Mouse (Mus musculus) A20 (cell line): ENCODE measurements around the gene Psors1c2.
A peak's percentile ranks its signal among the peaks of the same experiment; 100 is the strongest.

ENCODE experiments used
- DNase-seq: peaks from one replicate; pipeline ENCODE4 v3.0.0-alpha.2; 2011; ENCODE audit warnings: low read depth, low spot score

Gene Psors1c2

DNA sequence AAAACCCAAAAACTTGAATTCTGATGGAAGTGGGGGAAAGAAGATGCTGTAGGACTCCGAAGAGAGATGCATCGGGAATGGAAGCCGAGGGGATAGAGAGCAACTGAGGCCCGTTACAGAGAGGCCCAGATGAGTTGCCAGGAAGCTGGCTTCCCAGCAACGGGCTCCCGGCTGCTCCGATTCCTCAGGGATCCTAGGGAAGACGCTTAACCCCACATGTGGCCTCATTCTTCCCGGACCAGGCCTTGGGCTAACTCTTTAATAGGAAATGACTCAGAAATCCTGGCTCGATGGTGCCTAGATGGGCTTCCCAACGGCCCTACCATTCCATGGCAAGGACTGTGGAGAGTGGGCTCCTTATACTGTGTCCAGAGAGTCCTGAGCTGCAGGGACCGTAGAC is 15.5 kb upstream of the Psors1c2 start:
- no peak for DNase-seq

DNA sequence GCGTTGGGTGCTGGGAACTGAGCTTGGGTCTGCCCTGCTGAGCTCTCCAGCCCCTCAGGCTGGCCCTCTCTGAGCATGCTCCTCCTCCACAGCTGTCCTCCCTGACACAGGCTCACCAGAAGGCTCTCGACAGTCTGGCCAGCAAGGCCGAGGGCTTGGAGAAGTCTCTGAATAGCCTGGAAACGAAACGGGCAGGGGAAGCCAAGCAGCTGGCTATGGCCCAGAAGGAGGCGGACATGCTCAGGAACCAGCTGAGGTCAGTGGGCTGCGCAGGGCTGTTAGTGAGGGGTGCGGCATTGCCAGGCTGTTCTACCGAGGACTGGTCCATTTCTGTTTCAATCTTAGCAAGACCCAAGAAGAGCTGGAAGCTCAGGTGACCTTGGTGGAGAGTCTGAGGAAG is 8.6 kb upstream of the Psors1c2 start:
- no peak for DNase-seq

DNA sequence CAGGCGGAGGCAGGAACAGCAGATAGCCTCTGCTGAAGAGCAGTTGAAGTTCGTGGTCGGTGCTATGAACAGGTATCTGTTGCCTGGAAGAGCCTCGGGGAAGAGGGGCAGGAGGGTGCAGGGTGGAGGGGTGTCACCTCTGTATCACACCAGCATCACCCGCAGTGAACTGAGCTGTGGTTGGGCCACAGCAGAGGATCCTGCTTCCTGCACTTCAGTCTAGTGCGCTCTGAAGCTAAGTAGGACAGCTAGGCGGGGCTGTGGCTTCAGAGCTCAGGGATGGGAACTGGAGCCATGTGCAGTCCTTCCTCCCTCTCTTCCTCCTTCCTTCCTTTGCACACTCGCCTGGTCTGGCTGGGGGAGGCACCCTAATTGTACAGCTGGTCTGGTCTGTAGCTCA is 6.4 kb upstream of the Psors1c2 start:
- DNase-seq = no peak

DNA sequence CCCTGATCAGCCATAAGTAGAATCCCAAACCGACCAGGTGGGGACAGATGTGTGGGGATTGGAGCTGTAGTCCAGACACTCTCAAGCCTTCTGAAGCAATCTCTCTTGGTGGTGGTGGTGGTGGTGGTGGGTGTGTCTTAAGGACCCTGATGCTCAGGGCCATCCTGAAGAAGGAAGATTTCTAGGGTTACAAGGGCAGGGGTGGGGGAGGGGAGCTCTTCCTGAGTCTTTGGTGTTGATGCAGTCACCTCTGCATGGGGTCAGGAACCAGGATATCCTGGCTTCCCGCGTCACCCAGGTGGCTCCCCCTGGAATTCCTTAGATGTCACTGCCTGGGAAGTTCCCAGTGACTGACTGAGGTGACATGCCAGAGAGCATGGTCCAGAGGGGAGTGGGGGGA is 641 bp upstream of the Psors1c2 start:
- no peak for DNase-seq

DNA sequence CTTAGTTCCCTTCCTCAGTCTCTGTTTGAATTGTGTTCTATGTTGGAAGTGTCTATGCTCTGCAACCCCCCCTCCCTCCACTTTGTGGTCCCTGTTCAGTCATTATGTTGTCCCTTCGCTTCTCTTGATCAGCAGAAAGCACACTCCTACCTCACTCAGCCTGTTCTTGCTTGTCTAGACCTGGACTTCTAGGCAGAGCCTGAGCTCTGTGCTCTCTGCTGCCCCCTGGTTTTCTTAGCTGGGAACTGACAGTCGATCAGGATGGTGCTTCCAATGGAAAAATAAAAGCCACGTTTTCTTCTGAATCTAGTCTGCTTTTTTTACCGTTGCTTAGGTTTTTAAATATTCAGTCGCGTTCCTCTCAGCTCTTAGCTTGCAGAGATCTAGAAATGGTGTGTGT is 1.3 kb downstream of the Psors1c2 start:
- DNase-seq = peak; percentile 61

DNA sequence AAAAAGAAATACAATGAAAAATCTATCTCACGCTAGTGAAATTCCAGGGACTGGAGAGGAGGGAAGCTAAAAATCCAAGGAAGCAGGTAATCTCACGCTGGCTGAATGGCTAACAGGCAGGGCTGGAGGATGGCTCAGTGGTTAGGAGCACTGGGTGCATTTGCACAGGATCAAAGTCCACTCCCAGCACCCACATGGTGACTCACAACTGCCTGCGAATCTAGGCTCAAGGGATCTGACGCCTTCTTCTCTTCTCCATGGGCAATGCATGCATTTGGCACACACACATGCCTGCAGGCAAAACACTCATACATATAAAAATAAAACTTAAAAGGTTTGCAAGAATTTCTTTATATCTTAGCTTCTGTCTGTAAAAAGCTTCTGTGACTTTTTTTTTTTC is 4.4 kb downstream of the Psors1c2 start:
- DNase-seq = no peak

DNA sequence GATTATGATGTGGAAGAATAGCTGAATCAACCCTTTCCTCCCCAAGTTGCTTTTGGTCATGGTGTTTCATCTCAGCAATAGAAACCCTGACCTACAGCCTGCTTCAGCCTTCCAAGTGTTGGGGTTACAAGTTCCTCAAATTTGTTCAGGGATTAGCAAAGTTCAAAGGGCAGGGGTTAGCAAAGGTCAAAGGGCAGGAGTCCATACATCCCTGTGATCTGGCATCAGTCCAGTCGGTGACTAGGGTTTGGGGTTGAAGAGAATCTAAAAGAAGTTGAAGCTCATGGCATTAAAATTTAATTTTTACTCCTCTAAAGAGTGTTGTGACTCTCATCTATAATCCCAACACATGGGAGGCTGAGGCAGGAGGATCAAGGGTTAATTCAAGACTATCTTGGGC is 5.5 kb downstream of the Psors1c2 start:
- DNase-seq = no peak

DNA sequence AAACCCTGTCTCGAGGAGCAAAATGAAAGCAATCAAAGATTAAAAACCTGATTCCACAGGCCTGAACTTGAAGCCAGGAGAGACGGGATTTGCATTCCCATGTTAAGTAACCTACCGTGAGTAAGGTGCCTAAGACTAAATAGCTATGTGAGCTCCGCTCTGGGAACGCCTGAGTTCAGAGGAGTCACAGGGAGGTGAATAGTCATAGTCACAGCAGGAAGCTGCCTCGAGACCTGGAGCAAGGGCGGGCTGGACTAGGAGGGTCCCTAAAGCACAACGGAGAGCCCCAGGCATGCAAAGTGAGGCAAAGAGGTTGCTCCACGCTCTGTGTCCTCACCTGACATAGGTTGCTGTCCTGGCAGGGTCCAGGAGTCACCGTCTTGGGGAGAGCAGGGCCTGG is 6.5 kb downstream of the Psors1c2 start:
- DNase-seq = no peak

DNA sequence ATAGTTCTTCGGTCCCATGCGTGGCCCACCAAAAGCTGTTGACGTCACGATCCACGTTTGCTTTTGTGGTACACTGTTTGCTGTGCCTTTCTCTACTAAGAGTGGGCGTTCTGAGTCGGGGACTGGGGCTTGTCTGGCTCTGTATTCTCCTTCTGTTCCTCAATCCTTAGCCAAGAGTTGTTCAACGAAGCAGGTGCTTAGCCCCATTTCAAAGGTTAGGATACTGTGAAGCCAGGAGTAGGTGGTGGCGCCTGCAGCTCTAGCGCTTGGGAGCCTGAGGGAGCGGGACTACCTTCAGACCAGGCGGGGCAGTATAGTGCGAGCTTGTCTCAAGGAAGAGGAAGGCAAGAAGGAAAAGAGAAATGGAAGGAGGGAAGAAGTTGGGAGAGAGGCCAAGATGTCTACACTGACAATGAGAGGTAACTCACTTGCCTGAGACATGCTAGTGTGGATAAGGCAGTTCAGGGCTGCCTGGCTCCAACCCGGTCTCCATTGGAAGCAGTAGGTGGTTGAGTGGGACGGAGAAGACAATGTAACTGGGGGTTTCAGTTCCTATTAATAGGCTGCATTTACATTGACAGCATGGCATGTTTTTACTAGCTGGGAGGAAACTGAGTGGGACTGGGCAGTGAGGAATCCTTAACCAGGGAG is 9.9 kb downstream of the Psors1c2 start:
- no peak for DNase-seq

DNA sequence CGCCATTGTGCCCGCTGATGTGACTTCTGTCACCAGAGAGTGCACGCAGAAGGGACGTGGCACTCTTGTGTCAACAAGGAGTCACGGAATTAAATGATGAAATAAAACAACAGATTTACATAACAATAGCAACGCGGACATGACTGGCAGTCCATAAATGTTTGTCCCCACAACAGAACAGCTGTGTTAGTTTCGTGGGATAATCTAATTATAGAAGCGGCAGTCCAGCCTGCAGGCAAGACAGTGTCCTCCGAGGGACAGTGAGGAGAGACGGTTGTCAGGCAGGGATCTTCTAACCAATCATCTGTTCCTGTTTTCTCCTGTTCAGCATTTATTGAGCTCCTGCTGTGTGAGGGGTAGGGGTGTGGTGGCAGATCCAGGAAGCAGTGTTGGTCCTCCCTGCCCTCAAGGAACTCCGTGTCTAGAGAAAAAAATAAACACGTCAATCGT is 10.4 kb downstream of the Psors1c2 start:
- DNase-seq = no peak

DNA sequence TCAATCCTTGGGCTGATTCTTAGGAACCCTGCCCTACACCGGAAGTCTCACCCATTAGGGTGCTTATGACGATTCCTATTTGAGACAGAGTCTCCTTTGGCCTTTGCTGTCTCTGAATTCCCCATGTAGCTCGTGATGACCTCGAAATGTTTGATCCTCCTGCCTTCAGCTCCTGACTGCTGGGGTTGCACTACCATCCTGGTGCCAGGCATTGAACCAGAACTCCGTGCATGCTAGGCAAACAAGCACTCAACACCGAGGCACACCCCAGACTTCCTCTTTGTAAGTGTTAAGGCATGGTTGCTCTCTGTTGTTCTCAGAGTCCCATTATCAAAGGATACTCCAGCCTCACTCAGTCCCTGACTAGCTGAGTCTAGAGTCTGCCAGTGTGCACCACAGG is 11.0 kb downstream of the Psors1c2 start:
- no peak for DNase-seq

DNA sequence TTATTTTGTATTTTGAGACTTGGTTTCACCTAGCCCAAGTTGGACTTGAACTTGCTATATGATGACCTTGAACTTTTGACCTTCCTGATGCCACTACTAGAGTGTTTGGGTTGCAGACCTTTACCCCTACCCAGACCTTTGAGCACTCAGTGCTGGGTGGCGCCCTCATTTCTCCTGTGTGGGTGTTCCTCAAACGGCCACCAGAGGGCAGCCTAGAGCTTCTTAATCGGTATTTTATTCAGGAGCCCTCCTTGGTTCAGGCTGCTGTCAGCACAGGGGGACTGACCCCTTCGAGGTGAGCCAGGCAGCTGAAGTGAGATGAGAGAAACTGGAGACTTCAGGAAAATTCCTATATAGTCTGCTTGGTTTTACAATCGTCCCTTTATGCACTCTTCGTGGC is 11.7 kb downstream of the Psors1c2 start:
- peak; percentile 71 for DNase-seq

DNA sequence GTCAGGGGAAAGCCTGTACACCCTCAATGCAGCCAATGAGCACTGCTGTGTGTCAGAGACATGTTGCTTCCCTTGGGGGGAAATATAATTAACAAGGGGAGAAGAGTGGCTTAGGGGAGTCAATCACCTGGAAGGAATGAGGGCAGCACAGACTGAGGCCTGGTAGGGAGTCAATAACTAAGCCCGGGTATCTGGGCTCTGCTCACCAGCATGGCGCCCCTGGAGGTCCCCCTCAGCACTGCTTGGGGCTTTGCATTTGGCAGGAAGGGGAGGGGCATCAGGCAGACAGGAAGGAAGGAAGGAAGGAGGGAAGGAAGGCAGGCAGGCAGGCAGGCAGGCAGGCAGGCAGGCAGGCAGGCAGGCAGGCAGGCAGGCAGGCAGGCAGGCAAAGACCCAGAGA is 14.5 kb downstream of the Psors1c2 start:
- DNase-seq = peak; percentile 33

DNA sequence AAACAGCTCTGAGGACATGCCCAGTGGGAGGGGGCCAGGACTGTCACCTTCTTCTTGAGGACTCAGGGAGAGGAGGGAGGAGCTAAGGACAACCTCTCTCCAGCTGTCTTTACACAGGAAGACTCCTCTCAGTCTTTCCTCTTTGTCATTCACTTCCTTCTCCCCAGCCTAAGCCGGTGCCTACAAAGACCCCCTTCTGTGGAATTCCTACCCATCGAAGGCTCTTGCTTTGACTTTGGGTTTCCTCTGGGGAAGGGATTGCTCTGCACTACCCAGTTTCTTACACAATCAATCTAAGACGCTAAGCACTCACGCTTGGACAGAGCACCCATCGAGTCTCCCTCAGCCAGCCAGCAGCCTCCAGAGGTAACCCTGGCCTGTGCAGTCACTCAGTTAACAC is 15.6 kb downstream of the Psors1c2 start:
- DNase-seq = no peak

DNA sequence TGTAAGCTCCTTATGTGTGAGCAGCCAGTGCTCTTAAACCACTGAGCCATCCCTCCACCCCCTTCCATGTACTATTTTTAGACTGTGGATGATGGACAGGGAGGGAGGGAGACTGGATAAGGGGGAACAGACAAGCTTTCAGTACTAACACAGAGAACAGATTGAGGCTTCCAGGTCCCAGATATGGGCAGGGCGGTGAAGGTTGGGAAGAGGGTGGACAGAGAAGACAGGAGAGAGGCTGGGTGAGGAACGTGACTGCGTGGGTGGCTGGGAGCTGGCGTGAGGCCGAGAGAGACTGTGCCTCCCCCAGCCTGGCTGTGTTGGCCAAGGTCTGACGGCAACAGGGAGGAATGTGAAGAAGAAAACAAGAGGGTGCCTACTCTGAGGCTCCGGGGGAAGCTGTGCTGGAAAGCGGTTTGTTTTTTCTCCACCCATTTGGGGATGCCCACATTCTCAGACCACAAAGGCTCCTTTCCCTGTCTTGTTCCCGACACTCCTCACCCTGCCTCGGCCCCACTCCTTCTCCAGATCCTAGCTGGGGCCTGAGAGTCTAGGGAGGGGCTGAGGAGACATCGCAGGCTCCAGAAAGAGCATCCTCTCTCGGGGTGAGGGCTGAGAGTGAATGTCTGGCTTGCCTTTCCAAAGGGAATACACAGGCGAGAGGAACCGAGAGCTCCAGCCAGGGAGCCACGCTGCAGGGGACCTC is 16.6 kb downstream of the Psors1c2 start:
- DNase-seq = no peak

DNA sequence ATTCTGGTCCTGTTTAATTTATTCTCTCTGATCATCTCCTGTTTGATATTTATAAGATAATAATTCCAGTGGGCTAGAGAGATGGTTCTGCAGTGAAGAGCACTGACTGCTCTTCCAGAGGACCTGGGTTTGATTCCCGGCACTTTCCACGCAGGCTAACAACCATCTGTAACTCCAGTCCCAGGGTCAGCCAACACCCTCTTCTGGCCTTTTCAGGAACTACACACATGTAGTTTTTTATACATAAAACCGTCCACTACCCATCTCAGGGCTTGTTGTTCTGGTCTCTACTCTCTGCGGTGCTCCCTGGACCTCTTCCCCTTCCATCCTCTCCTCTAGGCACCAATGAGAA is 17.1 kb downstream of the Psors1c2 start:
- DNase-seq = no peak

DNA sequence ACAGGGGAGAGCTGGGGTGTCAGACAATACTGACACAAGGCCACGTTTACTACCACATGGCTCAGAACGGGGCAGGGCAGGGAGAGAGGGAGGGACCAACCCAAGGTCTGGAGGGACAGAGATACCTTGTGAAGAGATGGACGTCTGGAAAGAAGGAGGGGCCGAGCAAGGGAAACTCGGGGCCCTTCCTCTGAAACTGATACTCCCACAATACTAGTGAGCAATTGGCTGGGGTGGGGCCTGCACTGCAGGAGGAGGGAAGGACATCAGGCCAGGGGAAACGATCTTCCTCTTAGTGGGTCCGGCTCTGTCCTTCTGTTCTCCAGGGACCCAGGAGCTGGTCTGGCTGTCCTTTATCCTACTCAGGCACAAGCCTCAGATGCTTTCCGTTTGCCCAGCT is 17.9 kb downstream of the Psors1c2 start:
- DNase-seq = no peak

DNA sequence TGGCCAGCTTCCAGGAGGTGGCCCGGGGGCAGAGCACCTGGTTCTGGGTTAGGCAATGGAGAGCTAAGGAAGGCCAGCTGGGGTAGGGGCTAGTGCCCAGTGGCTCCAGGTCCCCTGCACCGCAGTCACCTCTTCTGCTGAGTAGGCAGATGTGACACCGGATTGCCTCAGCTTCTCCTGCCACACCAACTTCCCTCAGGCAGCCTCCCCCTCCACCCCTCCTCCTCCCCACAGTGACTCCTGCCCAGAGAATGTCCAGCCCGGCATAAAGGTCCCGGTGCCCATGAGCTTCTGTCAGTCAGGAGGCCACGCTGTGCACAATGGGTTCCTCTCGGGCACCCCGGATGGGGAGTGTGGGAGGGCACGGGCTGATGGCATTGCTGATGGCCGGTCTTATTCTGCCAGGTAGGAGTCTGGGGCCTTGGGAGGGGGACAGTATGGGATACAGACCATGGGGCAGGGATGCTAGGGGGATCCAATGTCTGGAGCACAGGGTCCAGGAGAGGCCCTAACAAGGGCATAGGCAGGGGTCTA is 18.9 kb downstream of the Psors1c2 start, which contains the start of gene Cdsn:
Gene Cdsn (plus strand): TSS at position 248 of the 534 bp plus-strand sequence.
- DNase-seq = no peak

DNA sequence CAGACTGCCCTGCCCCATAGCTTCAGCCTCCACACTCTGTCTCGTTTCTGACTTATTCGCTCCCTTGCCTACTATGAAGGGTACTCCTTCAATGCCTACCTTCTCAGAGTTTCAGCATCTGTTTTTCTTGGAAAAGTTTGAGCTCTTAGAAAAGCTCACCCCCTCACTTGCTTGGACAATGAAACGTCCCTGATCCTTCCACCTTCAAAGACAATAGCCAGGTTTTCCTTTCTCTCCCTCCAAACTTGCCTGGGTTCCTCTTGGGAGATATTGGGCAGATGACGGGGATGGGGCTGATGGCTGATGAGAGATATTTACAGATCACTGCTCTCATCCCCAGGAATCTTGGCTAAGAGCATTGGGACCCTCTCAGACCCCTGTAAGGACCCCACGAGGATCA is 21.3 kb downstream of the Psors1c2 start:
- no peak for DNase-seq

DNA sequence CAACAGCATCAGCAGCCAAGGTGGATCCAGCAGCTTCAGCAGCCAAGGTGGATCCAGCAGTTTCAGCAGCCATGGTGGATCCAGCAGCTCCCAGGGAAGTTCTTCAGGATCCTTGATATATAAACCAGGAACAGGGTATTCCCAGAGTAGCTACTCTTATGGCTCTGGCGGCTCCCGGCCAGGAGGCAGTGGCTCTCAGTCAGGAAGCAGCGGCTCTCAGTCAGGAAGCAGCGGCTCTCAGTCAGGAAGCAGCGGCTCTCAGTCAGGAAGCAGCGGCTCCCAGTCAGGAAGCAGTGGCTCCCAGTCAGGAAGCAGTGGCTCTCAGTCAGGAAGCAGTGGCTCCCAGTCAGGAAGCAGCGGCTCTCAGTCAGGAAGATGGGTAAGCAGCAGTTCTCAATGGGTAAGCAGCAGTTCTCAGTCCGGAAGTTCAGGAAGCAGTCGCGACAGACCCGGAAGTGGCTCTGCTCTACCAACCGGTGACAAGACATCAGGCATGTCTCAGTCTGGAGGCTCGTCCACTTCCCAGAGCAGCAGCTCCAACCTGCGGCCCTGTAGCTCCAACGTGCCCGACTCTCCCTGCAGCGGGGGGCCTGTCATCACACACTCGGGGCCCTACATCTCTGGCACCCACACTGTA is 21.9 kb downstream of the Psors1c2 start:
- peak; percentile 65 for DNase-seq

DNA sequence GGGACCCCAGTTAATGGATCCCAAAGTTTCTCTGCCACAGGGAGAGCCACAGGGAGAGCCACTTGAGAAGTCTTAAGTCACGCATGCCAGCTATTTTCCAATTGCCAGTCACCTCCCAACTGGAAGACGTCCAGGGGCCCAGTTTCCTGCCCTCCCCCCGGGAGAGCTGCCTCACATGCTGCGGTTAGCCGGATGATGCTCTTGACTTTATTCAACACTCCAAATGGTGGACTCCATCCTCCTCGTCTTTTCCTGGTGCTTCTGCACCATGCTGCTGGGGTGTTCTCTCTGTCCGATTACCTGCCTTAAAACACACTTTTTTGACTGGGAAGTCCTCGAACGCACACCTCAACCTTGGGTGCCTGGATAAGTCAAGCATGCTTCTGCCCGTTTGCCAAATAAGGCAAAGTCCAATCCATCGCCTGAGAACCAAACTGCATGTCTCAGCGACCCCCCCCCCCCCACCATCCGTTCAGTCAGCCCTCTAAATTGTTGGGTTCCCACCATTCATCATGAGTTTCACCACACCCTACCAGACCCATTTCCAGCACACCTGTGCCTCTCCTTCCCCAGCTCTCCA is 23.3 kb downstream of the Psors1c2 start:
- no peak for DNase-seq

DNA sequence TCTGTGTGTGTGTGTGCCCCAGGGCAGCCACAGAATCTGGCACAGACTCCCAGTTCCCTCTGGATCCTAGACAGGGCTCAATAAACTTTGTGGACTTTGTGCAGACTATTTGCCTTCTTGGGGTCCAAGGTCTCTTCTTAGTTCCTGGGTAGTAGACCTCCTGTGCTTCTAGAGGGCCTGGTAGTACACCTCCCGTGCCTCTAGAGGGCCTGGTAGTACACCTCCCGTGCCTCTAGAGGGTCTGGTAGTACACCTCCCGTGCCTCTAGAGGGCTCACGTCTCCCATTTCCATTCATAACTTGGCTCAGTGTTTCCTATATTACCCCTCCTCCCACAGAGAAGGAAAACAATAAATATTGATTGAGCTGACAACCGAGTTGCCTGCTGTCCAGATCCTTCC is 23.8 kb downstream of the Psors1c2 start:
- peak; percentile 69 for DNase-seq
